Mouse (Mus musculus): ENCODE results near the gene Olfr1128. TPM values are rescaled to one million over a fixed set of nuclear protein-coding genes. Genes with fewer than 3 reads are reported as not detected.
"Not testable (repeated sequence)": the region's sequence is repeated elsewhere in the genome, so short reads cannot be mapped to it uniquely, and the experiment has no call there.

The Olfr1128 gene
- not detected in 2 replicates for polyA plus RNA-seq (2012; rRNA removed)

- TF ChIP-seq CTCF (IDR thresholded peaks at IDR 0.05; ENCODE audit: borderline replicate concordance, insufficient read depth, low read depth, low read length) (no peak), POLR2A (IDR thresholded peaks at IDR 0.05; ENCODE audit: borderline replicate concordance, insufficient read depth, low read length) (no peak)
- DNase-seq = no peak
- 81% methylated on average over 1 of the region's 1 CpGs for WGBS
- Histone ChIP-seq H3K4me1 (ENCODE audit: control insufficient read depth, insufficient read depth, low read length) (no peaks in the 10 kb centered on the region), H3K27me3 (ENCODE audit: control insufficient read depth, insufficient read depth, low read length) (no peaks in the 10 kb centered on the region), H3K4me3 (replicated peaks; ENCODE audit: insufficient read depth, low read depth, low read length) (no peak within 1 kb of the TSS), H3K27ac (ENCODE audit: insufficient read depth, low read length) (no peak within 1 kb of the TSS)
Observed at GRCm38 (mm10) chr2:87545442-87545841, at the start of gene Olfr1128. Olfr1128 (minus strand) TSS chr2:87545542.

DNA sequence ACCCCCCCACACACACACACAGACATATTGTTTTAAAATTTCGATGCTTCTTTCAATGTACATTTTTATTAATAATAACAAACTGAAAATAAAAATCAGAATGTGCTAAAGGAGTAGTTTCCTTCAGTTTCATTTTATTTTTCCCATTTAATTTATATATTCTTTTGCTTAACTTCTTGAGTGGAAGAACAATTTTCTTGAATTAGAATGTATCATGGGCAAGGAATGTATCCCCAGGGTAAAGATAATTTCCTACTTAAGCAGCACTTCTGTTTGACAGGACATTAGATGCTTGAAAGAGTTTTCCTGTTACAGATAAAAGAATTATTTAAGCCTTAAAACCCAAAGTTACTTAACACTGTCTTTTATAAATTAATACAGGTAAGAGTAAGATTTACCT lies 28.3 kb upstream of the Olfr1128 start, which contains the start of gene Olfr1129:
TSS of gene Olfr1129 (plus strand) at position 301 of the 400 bp plus-strand sequence.
- not testable (repeated sequence) for H3K4me3 ChIP-seq (replicated peaks; ENCODE audit: insufficient read depth, low read depth, low read length); H3K4me1 ChIP-seq (ENCODE audit: control insufficient read depth, insufficient read depth, low read length); H3K27ac ChIP-seq (ENCODE audit: insufficient read depth, low read length); H3K27me3 ChIP-seq (ENCODE audit: control insufficient read depth, insufficient read depth, low read length); DNase-seq
- WGBS = 65% methylated on average over 1 of the region's 1 CpGs

DNA sequence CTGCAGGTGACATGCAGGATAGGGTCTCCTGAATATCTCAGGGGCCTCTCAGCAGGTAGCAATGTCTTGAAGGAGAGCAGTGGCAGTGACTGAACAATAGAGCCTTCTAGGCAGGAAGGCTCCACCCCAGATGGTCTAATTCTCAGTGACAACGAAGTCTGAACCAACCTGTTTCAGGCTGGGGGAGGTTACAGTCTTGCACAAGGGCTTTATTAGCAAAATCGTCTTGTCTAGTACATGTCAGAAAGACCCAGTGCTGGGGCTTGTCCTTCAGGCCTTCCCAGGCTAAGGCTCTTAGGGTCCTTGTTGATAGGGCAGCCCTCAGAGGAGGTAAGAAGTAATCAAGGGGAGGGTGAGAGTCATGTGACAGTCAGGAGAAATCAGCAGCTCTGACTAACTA lies 10.5 kb downstream of the Olfr1128 start:
- 52% methylated on average over 2 of the region's 2 CpGs for WGBS
- Histone ChIP-seq H3K4me3 (replicated peaks; ENCODE audit: insufficient read depth, low read depth, low read length) (no peak overlapping the region), H3K27me3 (ENCODE audit: control insufficient read depth, insufficient read depth, low read length) (no peaks in the 10 kb centered on the region), H3K27ac (ENCODE audit: insufficient read depth, low read length) (no peak overlapping the region), H3K4me1 (ENCODE audit: control insufficient read depth, insufficient read depth, low read length) (no peaks in the 10 kb centered on the region)
- DNase-seq = no peak
- TF ChIP-seq CTCF (IDR thresholded peaks at IDR 0.05; ENCODE audit: borderline replicate concordance, insufficient read depth, low read depth, low read length) = no peak

DNA sequence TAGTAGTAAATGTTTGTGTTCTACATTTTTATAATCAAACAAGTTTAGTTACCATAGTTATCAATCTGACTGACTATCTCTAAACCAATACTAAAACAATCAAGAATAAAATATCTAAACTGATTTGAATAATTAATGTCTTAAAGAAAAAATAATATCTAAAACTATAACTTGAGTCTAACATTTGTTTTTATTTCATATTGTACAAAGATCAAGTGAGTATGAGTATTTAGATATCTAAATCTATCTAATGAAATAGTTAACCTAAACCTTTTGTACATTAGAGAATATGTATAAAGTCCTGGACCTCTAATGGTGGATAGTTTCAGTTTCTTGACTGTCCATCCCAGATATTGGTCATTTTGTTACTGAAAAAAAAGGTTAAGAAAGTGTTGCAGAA lies 13.8 kb downstream of the Olfr1128 start, which contains the start of gene Olfr153:
TSS of gene Olfr153 (plus strand) at position 301 of the 400 bp plus-strand sequence.
- H3K4me3 ChIP-seq (replicated peaks; ENCODE audit: insufficient read depth, low read depth, low read length) = no peak within 1 kb of the TSS
- no peak for DNase-seq

GRCm38 (mm10) chr2:87525899-87526616 lies 19.3 kb downstream of the Olfr1128 start:
- DNase-seq = peak in 1 of 2 experiments; percentile 17
- H3K4me1 ChIP-seq (ENCODE audit: control insufficient read depth, insufficient read depth, low read length); H3K4me3 ChIP-seq (replicated peaks; ENCODE audit: insufficient read depth, low read depth, low read length); H3K27me3 ChIP-seq (ENCODE audit: control insufficient read depth, insufficient read depth, low read length); H3K27ac ChIP-seq (ENCODE audit: insufficient read depth, low read length): not testable (repeated sequence)
- WGBS = 36% methylated on average over 39 of the region's 39 CpGs

More for the DNA sequence above, 13.8 kb downstream of the Olfr1128 start, which contains the start of gene Olfr153:
- Histone ChIP-seq H3K27me3 (ENCODE audit: control insufficient read depth, insufficient read depth, low read length) (no peaks in the 10 kb centered on the region), H3K27ac (ENCODE audit: insufficient read depth, low read length) (no peak within 1 kb of the TSS), H3K4me1 (ENCODE audit: control insufficient read depth, insufficient read depth, low read length) (no peaks in the 10 kb centered on the region)
- TF ChIP-seq POLR2A (IDR thresholded peaks at IDR 0.05; ENCODE audit: borderline replicate concordance, insufficient read depth, low read length) = no peak

DNA sequence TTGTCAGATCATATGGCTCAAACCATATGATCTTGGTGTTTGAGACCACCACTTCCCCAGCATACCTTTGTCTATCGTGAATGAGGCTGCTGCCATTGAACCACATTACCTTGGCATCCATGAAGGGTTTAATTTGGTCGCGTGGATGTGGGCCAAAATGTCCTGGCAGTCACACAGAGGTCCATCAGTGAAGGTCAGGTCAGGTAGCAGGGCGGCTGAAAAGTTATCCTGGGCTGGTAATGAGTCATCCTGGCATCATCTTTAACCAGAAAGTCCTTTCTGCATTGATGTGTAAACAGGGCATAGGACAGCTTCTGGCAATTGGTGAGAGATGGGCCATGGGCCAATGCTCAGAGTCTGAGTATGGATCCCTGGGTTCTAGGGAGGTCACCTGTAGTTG lies 24.7 kb downstream of the Olfr1128 start:
- Histone ChIP-seq H3K4me1 (ENCODE audit: control insufficient read depth, insufficient read depth, low read length) (no peaks in the 10 kb centered on the region), H3K27ac (ENCODE audit: insufficient read depth, low read length) (no peak overlapping the region), H3K27me3 (ENCODE audit: control insufficient read depth, insufficient read depth, low read length) (no peaks in the 10 kb centered on the region), H3K4me3 (replicated peaks; ENCODE audit: insufficient read depth, low read depth, low read length) (no peak overlapping the region)
- 47% methylated on average over 4 of the region's 4 CpGs for WGBS
- no peak for DNase-seq
- TF ChIP-seq CTCF (IDR thresholded peaks at IDR 0.05; ENCODE audit: borderline replicate concordance, insufficient read depth, low read depth, low read length) (no peak), POLR2A (IDR thresholded peaks at IDR 0.05; ENCODE audit: borderline replicate concordance, insufficient read depth, low read length) (no peak)

DNA sequence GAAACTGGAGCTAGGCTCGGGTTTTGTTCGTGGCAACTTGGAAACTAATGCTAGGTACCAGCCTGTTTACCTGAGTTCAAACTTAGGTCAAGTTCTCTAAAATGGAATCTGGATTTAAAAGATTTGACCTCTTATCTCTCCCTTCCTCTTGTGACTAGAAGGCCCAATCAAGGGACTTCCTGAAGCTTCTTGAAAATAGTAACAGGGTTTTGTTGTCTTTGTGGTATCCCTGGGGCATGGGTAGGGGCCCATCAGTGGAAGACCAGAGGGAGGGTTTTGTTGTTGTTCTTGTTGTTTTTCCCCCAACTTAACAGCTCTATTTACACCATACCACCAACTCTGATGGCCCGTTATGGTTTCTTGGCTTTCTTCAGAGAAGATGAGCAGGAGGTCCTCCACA lies 28.8 kb downstream of the Olfr1128 start:
- no peak for DNase-seq
- no peaks in the 10 kb centered on the region for H3K4me1 ChIP-seq (ENCODE audit: control insufficient read depth, insufficient read depth, low read length)
- no peak overlapping the region for H3K27ac ChIP-seq (ENCODE audit: insufficient read depth, low read length)
- TF ChIP-seq CTCF (IDR thresholded peaks at IDR 0.05; ENCODE audit: borderline replicate concordance, insufficient read depth, low read depth, low read length) (no peak), POLR2A (IDR thresholded peaks at IDR 0.05; ENCODE audit: borderline replicate concordance, insufficient read depth, low read length) (no peak)
- no peaks in the 10 kb centered on the region for H3K27me3 ChIP-seq (ENCODE audit: control insufficient read depth, insufficient read depth, low read length)
- no peak overlapping the region for H3K4me3 ChIP-seq (replicated peaks; ENCODE audit: insufficient read depth, low read depth, low read length)
- 90% methylated on average over 3 of the region's 3 CpGs for WGBS

GRCm38 (mm10) chr2:87515457-87516060 lies 29.8 kb downstream of the Olfr1128 start:
- no peaks in the 10 kb centered on the region for H3K27me3 ChIP-seq (ENCODE audit: control insufficient read depth, insufficient read depth, low read length)
- DNase-seq = no peak
- no peaks in the 10 kb centered on the region for H3K4me1 ChIP-seq (ENCODE audit: control insufficient read depth, insufficient read depth, low read length)
- no peak overlapping the region for H3K4me3 ChIP-seq (replicated peaks; ENCODE audit: insufficient read depth, low read depth, low read length)
- TF ChIP-seq CTCF (IDR thresholded peaks at IDR 0.05; ENCODE audit: borderline replicate concordance, insufficient read depth, low read depth, low read length) (no peak), POLR2A (IDR thresholded peaks at IDR 0.05; ENCODE audit: borderline replicate concordance, insufficient read depth, low read length) (no peak)
- no peak overlapping the region for H3K27ac ChIP-seq (ENCODE audit: insufficient read depth, low read length)
- WGBS = 83% methylated on average over 7 of the region's 8 CpGs
